Mouse (Mus musculus) embryo, embryonic 9.5 days (tissue): Measurements from ENCODE around the gene Slc17a7.
"Not testable (repeated sequence)": the region's sequence is repeated elsewhere in the genome, so short reads cannot be mapped to it uniquely, and the experiment has no call there.

Experiments
- DNase-seq: peaks from one replicate; pipeline ENCODE4 v3.0.0-alpha.2; 2017; ENCODE audit errors: extremely low spot score

The Slc17a7 gene

DNA sequence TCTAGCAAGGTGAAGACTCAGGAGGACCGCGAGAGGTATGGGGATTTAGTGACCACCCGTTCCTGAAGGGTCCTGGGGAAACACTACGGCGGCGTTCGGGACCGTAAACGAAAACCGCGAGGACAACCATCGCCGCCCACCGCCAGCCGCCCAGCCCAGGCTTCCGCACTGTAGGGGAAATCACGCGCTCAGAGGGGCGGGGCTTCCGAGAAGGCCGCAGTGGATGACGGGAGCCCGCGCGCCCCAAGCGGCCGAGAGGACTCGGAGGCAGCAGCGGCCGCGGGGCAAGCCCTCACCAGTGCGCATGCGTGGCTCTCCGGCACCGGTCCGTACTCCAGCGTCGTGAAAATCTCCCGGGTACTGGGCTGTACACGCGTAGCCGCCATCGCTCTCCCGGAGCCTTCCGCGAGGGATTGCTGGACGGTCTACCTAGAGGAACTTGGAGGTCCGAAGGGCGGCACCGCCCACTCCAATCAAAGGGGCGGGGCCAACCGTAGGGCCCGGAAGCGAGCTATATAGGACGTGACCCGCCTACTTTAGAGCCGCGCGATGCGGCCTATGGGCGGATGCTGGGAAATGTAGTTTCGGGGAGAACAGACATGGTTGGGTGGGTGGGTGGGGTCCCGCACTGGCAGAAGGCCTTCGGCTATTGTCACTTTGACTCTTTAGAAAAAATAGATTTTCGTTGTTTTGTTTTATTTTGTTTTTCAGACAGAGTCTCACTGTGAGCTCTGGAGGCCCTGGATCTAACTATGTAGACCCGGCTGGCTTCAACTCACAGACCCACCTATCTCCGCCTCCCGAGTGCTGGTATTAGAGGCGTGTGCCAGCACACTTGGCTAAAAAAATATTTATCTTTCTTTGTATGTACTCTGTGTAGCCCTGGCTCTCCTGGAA lies 9.4 kb upstream of the Slc17a7 start, which contains the start of the genes Pih1d1 and Aldh16a1:
Gene Pih1d1 (plus strand): TSS at position 208 of the 897 bp plus-strand sequence.
Gene Aldh16a1 (minus strand): TSS at position 489 of the 897 bp plus-strand sequence.
- DNase-seq = peak; percentile 97

DNA sequence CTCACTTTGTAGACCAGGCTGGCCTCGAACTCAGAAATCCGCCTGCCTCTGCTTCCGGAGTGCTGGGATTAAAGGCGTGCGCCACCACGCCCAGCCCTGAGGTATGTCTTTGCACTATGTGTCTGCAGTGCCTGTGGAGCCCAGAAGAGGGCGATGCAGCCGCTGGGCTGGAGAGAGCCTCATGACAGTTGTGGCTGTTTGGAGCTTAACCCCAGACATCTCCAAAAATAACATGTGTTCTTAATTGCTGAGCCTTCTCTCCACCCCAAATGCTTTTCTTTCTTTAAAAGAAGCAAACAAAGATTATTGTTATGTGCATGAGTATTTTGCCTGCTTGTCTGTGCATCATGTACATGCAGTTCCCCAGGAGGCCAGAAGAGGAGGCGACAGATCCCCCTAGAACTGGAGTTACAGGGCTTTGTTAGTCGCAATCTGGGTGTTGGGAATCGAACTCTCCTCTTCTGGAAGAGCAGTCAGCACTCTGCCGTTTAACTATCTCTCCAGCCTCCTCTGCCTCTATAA lies 8.7 kb upstream of the Slc17a7 start:
- DNase-seq = no peak

DNA sequence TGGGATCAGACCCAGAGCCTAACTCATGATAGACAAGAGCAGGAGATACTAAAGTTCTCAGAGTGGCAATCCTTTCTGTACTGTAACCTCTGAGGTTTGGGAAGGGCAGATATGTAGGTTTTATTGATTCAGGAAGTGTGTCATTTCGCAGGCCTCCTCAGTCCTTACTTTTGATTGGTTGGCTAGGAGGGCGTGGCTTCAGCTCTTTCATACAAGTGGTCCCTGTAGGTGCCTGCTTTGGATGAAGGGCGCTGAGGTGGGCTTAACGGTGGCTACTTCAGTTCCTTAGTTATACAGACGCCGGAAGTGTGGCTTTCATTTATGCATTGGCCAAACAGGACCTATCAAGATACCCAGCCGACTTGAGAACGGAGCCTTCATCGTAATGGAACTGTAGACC lies 8.2 kb upstream of the Slc17a7 start:
- no peak for DNase-seq

DNA sequence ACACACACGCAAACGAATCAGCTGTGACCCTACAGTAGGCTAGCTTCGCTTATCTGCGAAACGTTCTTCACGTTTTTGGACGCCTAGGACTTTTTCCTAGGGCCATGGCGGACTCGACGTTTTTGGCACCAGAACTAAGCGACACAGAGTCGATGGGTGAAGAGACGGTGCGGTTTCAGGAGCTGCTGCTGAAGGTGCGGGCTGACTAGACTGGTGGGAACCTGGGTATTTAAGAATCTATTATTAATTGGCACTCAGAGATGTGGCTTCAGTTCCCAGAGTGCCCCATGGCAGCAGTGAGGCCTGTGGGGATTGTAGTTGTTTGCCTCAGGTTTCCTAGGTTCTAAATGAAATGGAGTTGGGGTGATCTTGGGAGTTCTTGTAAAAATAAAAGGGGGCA lies 7.5 kb upstream of the Slc17a7 start:
- no peak for DNase-seq

DNA sequence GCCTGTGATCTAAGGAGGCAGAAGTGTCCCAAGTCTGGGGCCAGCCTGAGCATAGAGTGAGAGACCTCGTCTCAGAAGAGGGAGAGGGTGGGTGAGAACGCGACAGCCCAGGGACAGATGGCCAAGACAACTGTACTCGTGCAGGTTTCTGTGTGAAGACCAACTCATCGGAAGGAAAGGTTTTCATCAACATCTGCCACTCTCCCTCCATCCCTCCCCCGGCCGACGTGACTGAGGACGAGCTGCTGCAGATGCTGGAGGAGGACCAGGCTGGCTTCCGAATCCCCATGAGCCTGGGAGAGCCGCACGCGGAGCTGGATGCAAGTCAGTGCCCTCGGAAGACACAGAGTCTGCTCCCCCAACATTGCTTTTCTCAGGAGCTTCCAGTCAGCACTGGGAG lies 6.3 kb upstream of the Slc17a7 start:
- DNase-seq = no peak

DNA sequence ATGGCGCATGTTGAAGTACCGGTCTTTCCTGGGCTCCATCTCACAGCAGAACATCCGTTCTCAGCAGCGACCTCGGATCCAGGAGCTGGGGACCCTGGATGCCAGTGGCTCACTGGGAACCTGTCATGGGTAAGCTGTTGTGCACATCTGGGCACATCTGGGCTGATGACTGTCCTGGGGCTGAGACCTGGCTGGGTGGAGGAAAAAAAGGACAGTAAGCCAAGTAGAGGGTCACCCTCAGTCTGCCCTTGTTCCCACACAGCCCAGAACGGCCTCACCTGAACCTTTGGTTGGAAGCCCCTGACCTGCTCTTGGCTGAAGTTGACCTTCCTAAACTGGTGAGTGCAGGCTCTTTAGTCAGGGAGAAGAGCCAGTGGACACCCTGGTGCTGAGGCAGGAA lies 4.8 kb upstream of the Slc17a7 start:
- DNase-seq = no peak

DNA sequence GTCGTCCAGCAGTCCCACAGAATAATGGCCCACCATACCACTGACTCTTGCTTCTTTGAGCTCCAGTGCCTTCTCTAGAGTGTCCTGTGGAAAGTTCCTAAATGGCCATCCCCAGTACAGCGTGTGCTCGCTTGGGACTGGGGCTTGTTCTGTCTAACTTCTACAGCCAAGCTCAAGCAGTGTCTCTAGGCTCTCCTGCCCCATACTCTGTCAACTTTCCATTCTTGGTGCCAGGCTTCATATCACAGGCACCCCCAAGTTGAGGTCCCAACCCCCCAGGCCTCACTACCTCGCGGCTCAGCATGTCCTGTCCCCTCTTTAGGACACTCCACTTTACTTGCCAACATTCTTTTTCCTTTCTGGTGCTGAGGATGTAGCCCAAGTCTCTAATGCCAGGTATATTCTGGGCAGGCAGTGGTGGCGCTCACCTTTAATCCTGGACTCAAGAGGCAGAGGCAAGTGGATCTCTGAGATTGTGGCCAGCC lies 3.4 kb upstream of the Slc17a7 start:
- no peak for DNase-seq

DNA sequence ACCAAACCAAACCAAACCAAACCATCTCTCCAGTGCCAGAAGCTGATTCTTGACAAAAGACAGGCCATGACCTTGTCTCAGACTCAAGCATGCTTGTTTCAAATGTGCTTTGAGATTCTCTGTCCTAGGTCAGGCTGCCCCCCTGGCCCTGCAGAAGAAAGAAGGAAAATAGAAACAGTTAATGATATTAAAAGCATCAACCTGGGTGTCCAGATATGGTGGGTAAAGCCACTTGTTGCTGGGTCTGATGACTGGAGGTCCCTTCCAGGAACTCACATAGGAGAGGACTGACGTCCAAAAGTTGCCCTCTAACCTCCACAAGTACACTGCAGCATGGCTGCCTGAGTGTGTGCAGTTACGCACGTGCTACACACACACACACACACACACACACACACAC lies 2.9 kb upstream of the Slc17a7 start:
- DNase-seq = no peak

DNA sequence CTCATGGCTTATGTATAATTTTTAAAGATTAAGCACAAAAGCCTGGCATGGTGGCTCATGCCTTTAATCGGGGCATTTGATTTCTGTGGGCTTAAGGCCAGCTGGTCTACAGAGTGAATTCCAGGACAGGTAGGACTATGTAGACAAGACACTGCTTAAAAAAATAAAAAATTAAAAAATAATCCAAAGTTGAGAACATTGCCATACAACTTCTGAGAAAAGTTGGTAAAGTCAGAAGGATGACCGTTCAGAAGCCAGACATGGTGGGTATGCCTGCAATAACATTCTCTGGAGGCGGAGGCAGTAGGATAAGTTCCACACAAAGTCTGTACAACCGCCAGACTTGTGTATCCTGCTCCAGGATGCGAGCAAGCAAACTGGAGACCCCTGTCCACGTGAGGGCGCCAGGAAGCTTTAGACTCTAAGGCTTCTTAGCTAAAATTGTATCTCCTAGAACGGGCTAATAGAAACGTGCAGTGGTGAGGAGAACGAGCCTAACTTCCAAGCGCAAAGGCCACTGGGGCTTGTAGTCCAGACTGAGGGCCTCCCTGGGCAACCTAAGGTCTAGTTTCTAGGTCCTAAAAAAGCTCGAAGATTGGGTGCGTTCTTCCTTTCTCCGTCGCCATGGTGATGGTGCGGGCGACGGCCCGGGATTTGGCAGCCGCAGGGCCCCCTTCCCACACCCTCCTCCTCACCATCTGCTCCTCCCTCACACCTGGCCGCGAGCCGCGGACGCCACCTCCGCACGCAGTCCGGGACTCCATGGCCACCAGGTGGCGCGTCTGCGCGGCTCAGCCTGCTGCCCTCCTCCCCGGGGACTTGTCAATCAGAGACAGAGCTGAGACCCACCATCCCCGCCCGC lies 1.9 kb upstream of the Slc17a7 start:
- peak; percentile 91 for DNase-seq

DNA sequence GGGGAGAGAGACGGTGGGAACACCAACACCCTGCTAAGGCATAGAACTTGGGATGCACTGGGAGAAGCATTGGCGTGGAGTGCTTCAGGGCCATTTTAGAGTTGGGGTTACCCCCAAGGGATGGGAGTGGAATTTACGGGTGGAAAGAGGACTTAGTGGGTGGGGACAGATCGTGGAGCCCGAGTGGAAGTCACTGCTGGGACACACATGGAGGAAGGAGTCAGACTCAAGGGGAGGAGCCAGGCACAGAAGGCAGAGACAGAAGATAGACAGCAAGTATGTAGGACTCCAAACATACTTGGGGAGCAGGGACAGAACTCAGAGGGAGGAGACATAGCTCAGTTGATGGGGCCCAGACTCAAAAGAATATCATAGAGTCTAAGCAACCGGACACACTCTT lies 1.2 kb upstream of the Slc17a7 start:
- DNase-seq = no peak

DNA sequence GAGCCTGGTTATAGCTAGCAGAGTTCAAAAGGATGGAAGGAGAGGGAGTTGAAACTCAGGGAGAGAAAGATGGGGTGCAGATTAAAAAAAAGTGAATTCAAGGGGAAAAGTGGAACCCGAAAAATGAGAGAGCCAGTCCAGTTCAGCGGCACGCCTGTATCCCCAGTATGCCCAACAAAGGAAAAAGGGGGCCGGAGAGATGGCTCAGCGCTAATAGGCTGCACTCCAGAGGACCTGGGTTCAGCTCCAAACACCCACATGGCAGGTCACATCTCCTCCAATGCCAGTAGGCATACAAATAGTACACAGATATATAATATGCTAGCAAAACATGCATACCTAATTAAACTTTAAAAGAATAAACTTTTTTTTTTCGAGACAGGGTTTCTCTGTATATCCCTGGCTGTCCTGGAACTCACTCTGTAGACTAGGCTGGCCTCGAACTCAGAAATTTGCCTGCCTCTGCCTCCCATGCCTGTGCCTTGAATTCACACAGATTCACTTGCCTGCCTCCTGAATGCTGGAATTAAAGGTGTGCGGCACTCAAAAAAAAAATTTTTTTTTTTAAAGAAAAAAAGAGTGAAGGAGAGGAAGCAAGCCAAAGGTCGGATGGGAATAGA lies 643 bp upstream of the Slc17a7 start:
- DNase-seq = no peak

DNA sequence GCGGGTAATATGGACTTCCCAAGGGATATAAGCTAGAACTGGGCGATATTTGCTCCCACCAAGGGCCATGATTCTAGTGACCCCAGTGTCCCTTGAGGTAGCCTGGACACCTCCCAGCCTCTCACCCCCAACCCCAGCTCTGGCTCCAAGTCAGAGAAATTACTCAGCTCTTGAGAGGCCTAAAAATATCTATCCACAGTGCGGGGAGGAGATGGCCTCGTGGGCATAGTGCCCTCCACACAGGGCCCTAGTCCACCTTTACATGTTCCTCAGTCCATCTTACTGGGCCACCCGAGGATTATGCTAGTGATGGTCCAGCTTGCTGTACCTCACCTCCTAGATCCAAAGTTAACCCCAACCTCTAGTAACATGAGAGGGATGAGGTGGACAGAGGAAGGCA lies 1.1 kb downstream of the Slc17a7 start:
- no peak for DNase-seq

DNA sequence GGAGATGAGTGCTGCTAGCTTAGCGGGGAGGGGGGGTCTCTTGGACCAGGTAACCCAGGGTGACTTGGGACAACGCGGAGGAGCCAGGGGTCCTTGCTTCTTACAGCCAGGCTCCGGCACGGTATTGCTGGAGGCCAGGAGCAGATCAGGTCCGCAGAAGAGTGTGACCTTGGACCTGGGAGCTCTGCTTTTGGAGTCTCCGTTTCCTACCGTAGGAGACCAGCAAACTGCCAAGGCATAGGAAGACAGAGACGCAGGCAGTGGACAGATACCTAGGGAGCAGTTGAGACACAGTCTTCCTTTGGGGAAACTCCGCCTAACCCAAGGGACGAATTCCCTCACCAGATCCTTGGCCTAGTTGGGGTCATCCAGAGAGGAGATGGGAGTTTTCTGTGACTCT lies 2.0 kb downstream of the Slc17a7 start:
- no peak for DNase-seq

DNA sequence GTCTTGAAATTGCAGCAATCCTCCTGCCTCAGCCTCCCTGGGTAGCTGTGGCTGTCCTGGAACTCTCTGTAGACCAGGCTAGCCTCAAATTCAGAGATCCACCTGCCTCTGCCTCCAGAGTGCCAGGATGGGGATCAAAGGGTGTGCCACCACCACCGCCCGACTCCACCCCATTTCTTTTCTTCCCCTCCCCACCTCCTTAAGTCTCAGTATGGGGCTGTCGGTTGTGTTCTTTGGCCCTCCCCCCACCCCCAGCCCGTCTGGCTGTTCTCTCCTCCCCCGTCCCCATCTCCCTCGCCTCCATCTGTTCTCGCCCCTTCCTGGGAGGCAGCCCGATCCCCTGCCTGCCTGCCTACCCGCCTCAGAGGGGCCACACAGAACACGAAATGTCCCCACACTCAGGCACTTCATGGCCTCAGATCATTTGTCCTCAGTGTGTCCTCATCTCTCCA lies 3.2 kb downstream of the Slc17a7 start:
- DNase-seq = no peak

DNA sequence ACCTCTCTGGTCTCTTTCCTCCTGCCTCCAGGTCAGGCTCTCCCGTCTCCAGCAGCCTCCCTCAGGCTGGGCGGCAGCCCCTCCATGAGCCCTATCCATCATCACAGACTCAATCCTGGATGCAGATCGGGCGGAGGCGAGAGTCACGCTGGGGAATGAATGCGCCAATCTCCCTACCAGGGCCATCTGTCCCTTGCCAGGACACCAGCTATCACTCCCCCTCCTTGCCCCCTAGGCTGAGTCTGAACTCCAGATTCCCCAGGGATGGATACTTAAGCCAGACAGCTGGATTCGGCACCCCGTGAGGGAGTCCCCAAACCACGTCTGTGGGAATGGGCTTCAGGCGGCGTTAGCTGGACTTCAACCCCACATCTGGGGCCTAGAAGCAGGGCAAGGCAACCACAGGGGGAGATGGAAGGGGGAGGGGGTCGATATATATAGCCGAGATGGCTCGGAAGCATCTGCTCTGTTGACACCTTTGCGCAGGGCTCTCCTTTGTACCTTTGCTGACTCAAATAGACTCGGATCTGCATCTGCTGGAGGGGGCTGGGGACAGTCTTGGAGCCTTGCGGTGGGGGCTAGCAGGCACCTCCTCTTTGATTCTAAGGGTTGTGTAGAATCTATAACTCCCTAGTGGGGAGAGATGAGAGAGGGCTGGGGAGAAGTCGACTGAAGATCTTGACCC lies 4.2 kb downstream of the Slc17a7 start:
- DNase-seq = no peak

DNA sequence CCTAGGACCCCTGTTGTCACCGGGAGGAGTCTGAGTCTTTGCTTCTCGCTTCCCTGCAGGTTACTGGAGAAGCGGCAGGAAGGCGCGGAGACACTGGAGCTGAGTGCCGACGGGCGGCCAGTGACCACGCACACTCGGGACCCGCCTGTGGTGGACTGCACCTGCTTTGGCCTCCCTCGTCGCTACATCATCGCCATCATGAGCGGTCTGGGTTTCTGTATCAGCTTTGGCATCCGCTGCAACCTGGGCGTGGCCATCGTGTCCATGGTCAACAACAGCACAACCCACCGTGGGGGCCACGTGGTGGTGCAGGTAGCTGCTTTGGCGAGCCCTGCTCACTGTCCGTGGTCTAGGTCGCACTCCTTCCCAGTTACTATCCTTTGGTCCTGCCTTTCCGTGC lies 4.9 kb downstream of the Slc17a7 start:
- no peak for DNase-seq

DNA sequence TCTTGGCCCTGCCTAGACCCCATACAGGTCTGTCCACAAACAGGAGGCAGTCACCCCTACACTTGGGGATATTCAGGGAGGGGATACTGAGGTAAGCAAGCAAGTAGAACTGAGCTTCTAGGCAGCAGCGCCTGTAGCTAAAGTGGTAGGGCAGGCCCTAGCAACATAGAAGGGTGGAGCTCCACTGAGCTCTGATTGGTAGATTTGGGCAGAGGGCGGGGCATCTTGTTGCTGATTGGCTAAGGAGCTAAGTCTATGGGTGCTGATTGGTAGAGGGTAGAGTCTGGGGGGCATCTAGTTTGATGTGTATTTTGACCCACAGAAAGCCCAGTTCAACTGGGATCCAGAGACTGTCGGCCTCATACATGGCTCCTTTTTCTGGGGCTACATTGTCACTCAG lies 5.7 kb downstream of the Slc17a7 start:
- DNase-seq = no peak

DNA sequence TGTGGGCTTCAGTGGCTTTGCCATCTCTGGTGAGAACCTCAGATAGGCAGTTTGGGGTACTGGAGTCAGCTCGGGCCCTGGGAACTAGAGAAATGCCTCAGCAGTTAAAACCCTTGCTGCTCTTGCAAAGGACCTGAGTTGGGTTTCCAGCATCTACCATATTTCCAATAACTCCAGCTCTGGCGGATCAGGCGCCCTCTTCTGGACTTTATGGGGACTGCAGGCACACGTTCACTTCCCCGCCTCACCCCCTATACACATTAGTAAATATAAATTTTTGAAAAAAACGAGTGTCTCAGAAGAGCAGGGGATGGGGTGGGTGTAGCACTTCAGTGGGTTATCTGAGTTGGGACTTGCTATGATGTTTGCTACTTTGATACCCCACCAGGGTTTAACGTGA lies 9.2 kb downstream of the Slc17a7 start:
- DNase-seq = no peak

DNA sequence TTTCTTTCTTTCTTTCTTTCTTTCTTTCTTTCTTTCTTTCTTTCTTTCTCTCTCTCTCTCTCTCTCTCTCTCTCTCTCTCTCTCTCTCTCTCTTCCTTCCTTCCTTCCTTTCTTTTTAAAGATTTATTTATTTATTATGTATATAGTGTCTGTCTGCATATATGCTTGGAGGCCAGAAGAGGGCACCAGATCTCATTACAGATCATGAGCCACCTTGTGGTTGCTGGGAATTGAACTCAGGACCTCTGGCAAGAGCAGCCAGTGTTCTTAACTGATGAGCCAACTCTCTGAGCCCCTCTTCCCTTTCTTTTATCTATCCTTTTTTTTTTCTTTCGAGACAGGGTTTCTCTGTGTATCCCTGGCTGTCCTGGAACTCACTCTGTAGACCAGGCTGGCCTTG lies 10.0 kb downstream of the Slc17a7 start:
- DNase-seq = not testable (repeated sequence)

DNA sequence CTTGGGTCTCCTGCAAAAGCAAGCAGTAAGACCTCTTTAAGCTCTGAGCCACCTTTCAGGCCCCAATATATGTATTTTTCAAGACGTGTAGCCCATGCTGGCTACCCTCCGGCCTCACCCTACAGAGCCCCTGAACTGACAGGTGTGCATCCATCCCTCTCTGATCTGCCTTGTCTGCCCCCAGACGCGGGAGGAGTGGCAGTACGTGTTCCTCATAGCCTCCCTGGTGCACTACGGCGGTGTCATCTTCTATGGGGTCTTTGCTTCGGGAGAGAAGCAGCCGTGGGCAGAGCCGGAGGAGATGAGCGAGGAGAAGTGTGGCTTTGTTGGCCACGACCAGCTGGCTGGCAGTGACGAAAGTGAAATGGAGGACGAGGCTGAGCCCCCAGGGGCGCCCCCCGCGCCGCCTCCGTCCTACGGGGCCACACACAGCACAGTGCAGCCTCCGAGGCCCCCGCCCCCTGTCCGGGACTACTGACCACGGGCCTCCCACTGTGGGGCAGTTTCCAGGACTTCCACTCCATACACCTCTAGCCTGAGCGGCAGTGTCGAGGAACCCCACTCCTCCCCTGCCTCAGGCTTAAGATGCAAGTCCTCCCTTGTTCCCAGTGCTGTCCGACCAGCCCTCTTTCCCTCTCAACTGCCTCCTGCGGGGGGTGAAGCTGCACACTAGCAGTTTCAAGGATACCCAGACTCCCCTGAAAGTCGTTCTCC lies 11.0 kb downstream of the Slc17a7 start:
- DNase-seq = no peak

DNA sequence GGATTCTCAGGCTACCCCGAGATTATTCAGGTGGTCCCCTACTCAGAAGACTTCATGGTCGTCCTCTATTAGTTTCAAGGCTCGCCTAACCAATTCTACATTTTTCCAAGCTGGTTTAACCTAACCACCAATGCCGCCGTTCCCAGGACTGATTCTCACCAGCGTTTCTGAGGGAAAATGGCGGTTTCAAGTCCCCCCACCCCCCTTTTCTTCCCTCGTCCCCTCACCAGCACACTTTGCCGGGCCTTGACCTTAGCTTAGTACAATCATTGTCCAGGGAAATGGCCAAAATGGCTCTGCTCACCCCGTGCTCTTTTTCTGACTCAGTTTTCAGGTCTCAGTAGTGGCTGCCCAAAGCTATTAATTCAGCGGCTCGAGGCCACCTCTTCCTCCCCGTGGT lies 11.6 kb downstream of the Slc17a7 start:
- DNase-seq = no peak
